Mouse (Mus musculus) bone marrow, adult 2 months (tissue): Measurements from ENCODE around the gene Glipr2.

Source experiments
- CTCF ChIP-seq: fragments of 200-500 bp; IDR thresholded peaks from 2 replicates; pipeline ENCODE4 v1.5.1; 2011; ENCODE audit warnings: low read length, control low read depth; ENCODE audit not compliant: control insufficient read depth, insufficient read depth
- POLR2A ChIP-seq: fragments of 200-500 bp; IDR thresholded peaks from 2 replicates; pipeline ENCODE4 v1.6.1; 2011; ENCODE audit warnings: low read depth, mild to moderate bottlenecking, control low read depth, low read length, borderline replicate concordance; ENCODE audit not compliant: control insufficient read depth

GRCm38 (mm10) chr4:43974914-43975616 is 17.9 kb downstream of the Glipr2 start:
- no peak for TF ChIP-seq CTCF
- no peak for TF ChIP-seq POLR2A
